Mouse (Mus musculus): ENCODE data around the gene Ube2q2. TPM values are rescaled to one million over a fixed set of nuclear protein-coding genes. Genes with fewer than 3 reads are reported as not detected.
A peak's percentile ranks its signal among the peaks of the same experiment; 100 is the strongest.

The Ube2q2 gene
- polyA plus RNA-seq, 1 experiment from 2014 or later = 24.5 TPM

- peak overlapping the region; percentile 20 for H3K27ac ChIP-seq (ENCODE audit: low read length)
These were observed 12.1 kb upstream of the Ube2q2 start for GRCm38 (mm10) chr9:55136576-55136975.

GRCm38 (mm10) chr9:55137112-55137511 is 11.5 kb upstream of the Ube2q2 start:
- H3K4me3 ChIP-seq (ENCODE audit: low read depth, low read length) = no peak overlapping the region
- H3K9me3 ChIP-seq (ENCODE audit: low read length) = no peaks in the 10 kb centered on the region
- DNase-seq (ENCODE audit: low spot score) (no peak), ATAC-seq (no peak)
- H3K4me2 ChIP-seq (replicated peaks; ENCODE audit: low read depth, low read length) = no peak overlapping the region
- 41% methylated on average over 4 of the region's 4 CpGs for WGBS
- no peaks in the 10 kb centered on the region for H3K27me3 ChIP-seq (replicated peaks; ENCODE audit: insufficient read depth, low read length)
- no peak overlapping the region for H3K9ac ChIP-seq (replicated peaks; ENCODE audit: low read depth)
- H3K27ac ChIP-seq (ENCODE audit: low read length) = peak overlapping the region; percentile 20
- no peaks in the 10 kb centered on the region for H3K36me3 ChIP-seq (ENCODE audit: insufficient read depth, low read length)
- TF ChIP-seq CTCF (IDR thresholded peaks at IDR 0.05) = no peak
- no peak for TF ChIP-seq EP300 (IDR thresholded peaks at IDR 0.05)
- H3K4me1 ChIP-seq (ENCODE audit: insufficient read depth, low read depth, low read length) = no peaks in the 10 kb centered on the region

More at GRCm38 (mm10) chr9:55136576-55136975, 12.1 kb upstream of the Ube2q2 start:
- Histone ChIP-seq H3K4me3 (ENCODE audit: low read depth, low read length) (no peak overlapping the region), H3K36me3 (ENCODE audit: insufficient read depth, low read length) (no peaks in the 10 kb centered on the region), H3K4me2 (replicated peaks; ENCODE audit: low read depth, low read length) (no peak overlapping the region), H3K4me1 (ENCODE audit: insufficient read depth, low read depth, low read length) (no peaks in the 10 kb centered on the region), H3K9me3 (ENCODE audit: low read length) (no peaks in the 10 kb centered on the region), H3K9ac (replicated peaks; ENCODE audit: low read depth) (no peak overlapping the region), H3K27me3 (replicated peaks; ENCODE audit: insufficient read depth, low read length) (no peaks in the 10 kb centered on the region)
- peak; percentile 65 for TF ChIP-seq EP300 (IDR thresholded peaks at IDR 0.05)
- no peak for TF ChIP-seq CTCF (IDR thresholded peaks at IDR 0.05)
- WGBS = 35% methylated on average over 5 of the region's 5 CpGs
- ATAC-seq (peak; percentile 69), DNase-seq (ENCODE audit: low spot score) (peak; percentile 67)

GRCm38 (mm10) chr9:55139958-55140357 is 8.7 kb upstream of the Ube2q2 start:
- no peak overlapping the region for H3K4me2 ChIP-seq (replicated peaks; ENCODE audit: low read depth, low read length)
- H3K9me3 ChIP-seq (ENCODE audit: low read length) = no peaks in the 10 kb centered on the region
- TF ChIP-seq CTCF (IDR thresholded peaks at IDR 0.05) (peak; percentile 64), EP300 (IDR thresholded peaks at IDR 0.05) (peak; percentile 44; the same call in 1 of the 2 replicates)
- ATAC-seq (peak; percentile 85), DNase-seq (ENCODE audit: low spot score) (peak; percentile 84)
- H3K27me3 ChIP-seq (replicated peaks; ENCODE audit: insufficient read depth, low read length) = no peaks in the 10 kb centered on the region
- no peak overlapping the region for H3K9ac ChIP-seq (replicated peaks; ENCODE audit: low read depth)
- no peaks in the 10 kb centered on the region for H3K36me3 ChIP-seq (ENCODE audit: insufficient read depth, low read length)
- no peak overlapping the region for H3K27ac ChIP-seq (ENCODE audit: low read length)
- H3K4me1 ChIP-seq (ENCODE audit: insufficient read depth, low read depth, low read length) = no peaks in the 10 kb centered on the region
- WGBS = 41% methylated on average over 5 of the region's 5 CpGs
- no peak overlapping the region for H3K4me3 ChIP-seq (ENCODE audit: low read depth, low read length)

GRCm38 (mm10) chr9:55149499-55150278 is 1.0 kb downstream of the Ube2q2 start:
- peak overlapping the region; percentile 84 for H3K27ac ChIP-seq (ENCODE audit: low read length)
- DNase-seq (ENCODE audit: low spot score) (peak; percentile 67), ATAC-seq (peak; percentile 77)

GRCm38 (mm10) chr9:55150279-55150726 is 1.6 kb downstream of the Ube2q2 start:
- no peaks in the 10 kb centered on the region for H3K27me3 ChIP-seq (replicated peaks; ENCODE audit: insufficient read depth, low read length)
- TF ChIP-seq EP300 (IDR thresholded peaks at IDR 0.05) = no peak
- TF ChIP-seq CTCF (IDR thresholded peaks at IDR 0.05) = no peak
- H3K36me3 ChIP-seq (ENCODE audit: insufficient read depth, low read length) = no peaks in the 10 kb centered on the region
- ATAC-seq (no peak), DNase-seq (ENCODE audit: low spot score) (no peak)
- H3K4me1 ChIP-seq (ENCODE audit: insufficient read depth, low read depth, low read length) = peaks cover 8% of the 10 kb centered on the region; the same call in 1 of the 2 replicates
- H3K4me2 ChIP-seq (replicated peaks; ENCODE audit: low read depth, low read length) = peak overlapping the region; percentile 90
- peak overlapping the region; percentile 84 for H3K27ac ChIP-seq (ENCODE audit: low read length)
- H3K4me3 ChIP-seq (ENCODE audit: low read depth, low read length) = peak overlapping the region; percentile 95
- no peaks in the 10 kb centered on the region for H3K9me3 ChIP-seq (ENCODE audit: low read length)
- H3K9ac ChIP-seq (replicated peaks; ENCODE audit: low read depth) = peak overlapping the region; percentile 87
- WGBS = 3% methylated on average over 13 of the region's 13 CpGs

More at GRCm38 (mm10) chr9:55149499-55150278, 1.0 kb downstream of the Ube2q2 start:
- Histone ChIP-seq H3K9ac (replicated peaks; ENCODE audit: low read depth) (peak overlapping the region; percentile 87), H3K4me2 (replicated peaks; ENCODE audit: low read depth, low read length) (peak overlapping the region; percentile 90), H3K36me3 (ENCODE audit: insufficient read depth, low read length) (no peaks in the 10 kb centered on the region), H3K4me1 (ENCODE audit: insufficient read depth, low read depth, low read length) (peaks cover 8% of the 10 kb centered on the region; the same call in 1 of the 2 replicates), H3K4me3 (ENCODE audit: low read depth, low read length) (peak overlapping the region; percentile 95), H3K9me3 (ENCODE audit: low read length) (no peaks in the 10 kb centered on the region), H3K27me3 (replicated peaks; ENCODE audit: insufficient read depth, low read length) (no peaks in the 10 kb centered on the region)
- no peak for TF ChIP-seq CTCF (IDR thresholded peaks at IDR 0.05)
- no peak for TF ChIP-seq EP300 (IDR thresholded peaks at IDR 0.05)
- 2% methylated on average over 72 of the region's 93 CpGs for WGBS

GRCm38 (mm10) chr9:55151096-55151495 is 2.4 kb downstream of the Ube2q2 start:
- H3K4me2 ChIP-seq (replicated peaks; ENCODE audit: low read depth, low read length) = peak overlapping the region; percentile 90; the same call in 1 of the 2 replicates
- H3K4me1 ChIP-seq (ENCODE audit: insufficient read depth, low read depth, low read length) = peaks cover 8% of the 10 kb centered on the region; the same call in 1 of the 2 replicates
- no peak overlapping the region for H3K9ac ChIP-seq (replicated peaks; ENCODE audit: low read depth)
- no peak for TF ChIP-seq EP300 (IDR thresholded peaks at IDR 0.05)
- no peak for TF ChIP-seq CTCF (IDR thresholded peaks at IDR 0.05)
- 0 out of 2 replicates have a peak overlapping the region, but pooled peaks have one; percentile 95 for H3K4me3 ChIP-seq (ENCODE audit: low read depth, low read length)
- H3K36me3 ChIP-seq (ENCODE audit: insufficient read depth, low read length) = no peaks in the 10 kb centered on the region
- H3K9me3 ChIP-seq (ENCODE audit: low read length) = no peaks in the 10 kb centered on the region
- no peak for DNase-seq (ENCODE audit: low spot score)
- no peak for ATAC-seq
- H3K27ac ChIP-seq (ENCODE audit: low read length) = no peak overlapping the region
- H3K27me3 ChIP-seq (replicated peaks; ENCODE audit: insufficient read depth, low read length) = no peaks in the 10 kb centered on the region

Measured in lung, postnatal 0 days (tissue).